9 mouse cellular contexts compared by ENCODE assay signal in genomic region chr5:144753041-144753440, GRCm38 (mm10). TPM values are rescaled to one million over a fixed set of nuclear protein-coding genes. Genes with fewer than 3 reads are reported as not detected.
DNase-seq lines count a peak whose midpoint lies in the region; ATAC-seq and TF ChIP-seq lines count a peak whose summit lies in the region.
"Had no signal": no experiment of that assay in that cellular context is flagged by ENCODE, and none has a peak within 500 bp of the region (broad histone marks: within the 10 kb centered on the region; RNA-seq: fewer than 3 reads in every experiment).

No protein-coding gene starts in this region.

- dilution Hi-C loops in CH12.LX (cut with MboI; ENCODE audit: extremely low pct_ligation_motif_present, extremely low pct_unique_long_range_greater_than_20kb, low sequenced_read_pairs) = no loop called here

- in situ Hi-C loops in CH12.LX (cut with MboI; ENCODE audit: low pct_ligation_motif_present, low pct_unique_long_range_greater_than_20kb, low sequenced_read_pairs) = no loop called here

- peak; percentile 35 to 66; a peak in 3 of 4 replicates for TF ChIP-seq CTCF in CH12.LX (conservative IDR thresholded peaks at IDR 0.05 in 1 of 2, IDR thresholded peaks at IDR 0.05 in 1 of 2; ENCODE audit: low read depth in 2 of 2, low read length in 2 of 2)
- TF ChIP-seq CTCF in cerebellum, adult 2 months (IDR thresholded peaks at IDR 0.05; ENCODE audit: borderline replicate concordance, insufficient read depth, low read depth, low read length) = peak; percentile 40; the same call in 1 of the 2 replicates
- TF ChIP-seq CTCF in hindbrain, postnatal 0 days (IDR thresholded peaks at IDR 0.05; ENCODE audit: low read depth) = peak; percentile 72

- H3K9me3 ChIP-seq in hindbrain, embryonic 10.5 days = no peaks in the 10 kb centered on the region
- no peaks in the 10 kb centered on the region for H3K9me3 ChIP-seq in hindbrain, embryonic 13.5 days
- H3K9me3 ChIP-seq in CH12.LX (replicated peaks; ENCODE audit: low read length) = peaks cover 6% of the 10 kb centered on the region
- H3K9me3 ChIP-seq in hindbrain, postnatal 0 days (ENCODE audit: low read length) = no peaks in the 10 kb centered on the region
- H3K9me3 ChIP-seq: liver, embryonic 15.5 days had no signal

- no peak overlapping the region for H3K9ac ChIP-seq in hindbrain, embryonic 13.5 days
- H3K9ac ChIP-seq in CH12.LX (ENCODE audit: insufficient read depth, low read depth) = no peak overlapping the region
- no peak overlapping the region for H3K9ac ChIP-seq in hindbrain, postnatal 0 days (replicated peaks; ENCODE audit: low read length)
- H3K9ac ChIP-seq: liver, embryonic 15.5 days had no signal

- TF ChIP-seq RAD21 in CH12.LX (IDR thresholded peaks at IDR 0.05; ENCODE audit: low read depth, low read length) = peak; percentile 45

- no peak overlapping the region for H3K27ac ChIP-seq in hindbrain, embryonic 10.5 days
- H3K27ac ChIP-seq in hindbrain, embryonic 13.5 days = no peak overlapping the region
- no peak overlapping the region for H3K27ac ChIP-seq in CH12.LX (ENCODE audit: insufficient read depth, low read depth)
- H3K27ac ChIP-seq in cerebellum, adult 2 months (ENCODE audit: insufficient read depth, low read length) = no peak overlapping the region
- H3K27ac ChIP-seq in hindbrain, postnatal 0 days = no peak overlapping the region
- H3K27ac ChIP-seq: liver, embryonic 15.5 days had no signal

- no peaks in the 10 kb centered on the region for H3K79me2 ChIP-seq in CH12.LX (replicated peaks; ENCODE audit: control insufficient read depth, extremely low read depth, insufficient read depth, poor library complexity, severe bottlenecking)

- H3K4me3 ChIP-seq in hindbrain, embryonic 10.5 days = no peak overlapping the region
- no peak overlapping the region for H3K4me3 ChIP-seq in hindbrain, embryonic 13.5 days
- no peak overlapping the region for H3K4me3 ChIP-seq in CH12.LX (replicated peaks in 1 of 3; ENCODE audit: low read depth in 2 of 3, low read length in 2 of 3, poor library complexity in 1 of 3)
- no peak overlapping the region for H3K4me3 ChIP-seq in cerebellum, adult 2 months (replicated peaks; ENCODE audit: insufficient read depth, low read depth, low read length)
- no peak overlapping the region for H3K4me3 ChIP-seq in hindbrain, postnatal 0 days (ENCODE audit: low read length)
- H3K4me3 ChIP-seq: liver, embryonic 15.5 days had no signal

- H3K4me2 ChIP-seq in hindbrain, embryonic 13.5 days = no peak overlapping the region
- H3K4me2 ChIP-seq in CH12.LX (ENCODE audit: insufficient read depth, low read depth, poor library complexity, severe bottlenecking) = peak overlapping the region; percentile 69; the same call in 1 of the 2 replicates
- H3K4me2 ChIP-seq in hindbrain, postnatal 0 days (ENCODE audit: low read depth, low read length) = no peak overlapping the region
- H3K4me2 ChIP-seq: liver, embryonic 15.5 days had no signal

- no peak for ATAC-seq in hindbrain, embryonic 13.5 days (ENCODE audit: low FRiP score)
- 0 out of 2 replicates have a peak, but pooled peaks have one; percentile 43 for ATAC-seq in hindbrain, postnatal 0 days
- ATAC-seq in neutrophil, adult 5-6 weeks (ENCODE audit: extremely low read depth, insufficient number of reproducible peaks, low FRiP score, poor library complexity, severe bottlenecking) = peak; percentile 74

- WGBS in hindbrain, embryonic 10.5 days = 69% methylated on average over 7 of the region's 7 CpGs
- 72% methylated on average over 6 of the region's 7 CpGs for WGBS in hindbrain, embryonic 13.5 days
- 63% methylated on average over 7 of the region's 7 CpGs for WGBS in cerebellum, adult 2 months
- WGBS in hindbrain, postnatal 0 days = 64% methylated on average over 7 of the region's 7 CpGs

- H3K36me3 ChIP-seq in hindbrain, embryonic 10.5 days = no peaks in the 10 kb centered on the region
- peaks cover 49% of the 10 kb centered on the region for H3K36me3 ChIP-seq in hindbrain, embryonic 13.5 days
- no peaks in the 10 kb centered on the region for H3K36me3 ChIP-seq in CH12.LX (replicated peaks in 1 of 2; ENCODE audit: control insufficient read depth in 1 of 2, insufficient read depth in 1 of 2, low read length in 1 of 2)
- 0 out of 2 replicates have a peak, but pooled peaks cover 5% of the 10 kb centered on the region for H3K36me3 ChIP-seq in hindbrain, postnatal 0 days (ENCODE audit: insufficient read depth, low read length)
- H3K36me3 ChIP-seq: liver, embryonic 15.5 days had no signal

- no peak for TF ChIP-seq POLR2A in CH12.LX (IDR thresholded peaks at IDR 0.05; ENCODE audit: low read depth, low read length)
- no peak for TF ChIP-seq POLR2A in cerebellum, adult 2 months (IDR thresholded peaks at IDR 0.05; ENCODE audit: borderline replicate concordance, insufficient read depth, low read length)

- H3K27me3 ChIP-seq in hindbrain, embryonic 10.5 days (ENCODE audit: insufficient read depth, poor library complexity, severe bottlenecking) = no peaks in the 10 kb centered on the region
- no peaks in the 10 kb centered on the region for H3K27me3 ChIP-seq in hindbrain, embryonic 13.5 days
- H3K27me3 ChIP-seq in CH12.LX (replicated peaks) = peaks cover 29% of the 10 kb centered on the region
- H3K27me3 ChIP-seq in cerebellum, adult 2 months (ENCODE audit: control insufficient read depth, insufficient read depth, low read length) = no peaks in the 10 kb centered on the region
- H3K27me3 ChIP-seq in hindbrain, postnatal 0 days (ENCODE audit: insufficient read depth, low read length) = no peaks in the 10 kb centered on the region
- H3K27me3 ChIP-seq: liver, embryonic 15.5 days had no signal

- no peak for TF ChIP-seq EP300 in CH12.LX (IDR thresholded peaks at IDR 0.05; ENCODE audit: low read length)

- peaks cover 11% of the 10 kb centered on the region for H3K4me1 ChIP-seq in hindbrain, embryonic 10.5 days (replicated peaks)
- peaks cover 13% of the 10 kb centered on the region for H3K4me1 ChIP-seq in hindbrain, embryonic 13.5 days (replicated peaks)
- peaks cover 6 to 8% of the 10 kb centered on the region in 2 experiments for H3K4me1 ChIP-seq in CH12.LX (ENCODE audit: control insufficient read depth in 1 of 2, insufficient read depth in 2 of 2)
- peaks cover 5% of the 10 kb centered on the region for H3K4me1 ChIP-seq in cerebellum, adult 2 months (ENCODE audit: control insufficient read depth, insufficient read depth, low read length)
- no peaks in the 10 kb centered on the region for H3K4me1 ChIP-seq in hindbrain, postnatal 0 days (ENCODE audit: insufficient read depth, low read length)
- H3K4me1 ChIP-seq: liver, embryonic 15.5 days had no signal

- intact Hi-C loops in left cerebral cortex, postnatal 14 days (cut with DNase I) = no loop called here

- peak; percentile 31 for DNase-seq in hindbrain, embryonic 10.5 days (ENCODE audit: low spot score)
- DNase-seq in CH12.LX (ENCODE audit: extremely low read depth) = peak; percentile 69
- peak; percentile 65 to 69 for DNase-seq in cerebellum, adult 2 months
- peak; percentile 68 for DNase-seq in hindbrain, postnatal 0 days (ENCODE audit: low spot score)
- DNase-seq in left cerebral cortex, postnatal 14 days (ENCODE audit: low spot score in 2 of 2) = peak; percentile 85 to 92
- no peak for DNase-seq in gastrocnemius, postnatal 10 days

TF ChIP-seq in CH12.LX, 34 proteins besides CTCF, POLR2A, EP300 and RAD21:
- TF ChIP-seq USF2 (conservative IDR thresholded peaks at IDR 0.05; ENCODE audit: low read depth, low read length) = no peak
- peak; percentile 28; the same call in 1 of the 2 replicates for TF ChIP-seq SMC3 (IDR thresholded peaks at IDR 0.05; ENCODE audit: low read depth, low read length)
- TF ChIP-seq TCF12 (IDR thresholded peaks at IDR 0.05; ENCODE audit: low read depth, low read length) = no peak
- TF ChIP-seq HCFC1 (IDR thresholded peaks at IDR 0.05; ENCODE audit: low read depth, low read length) = 0 out of 2 replicates have a peak, but pooled peaks have one; percentile 6
- no peak for TF ChIP-seq MAZ (IDR thresholded peaks at IDR 0.05; ENCODE audit: low read depth, low read length)
- TF ChIP-seq KAT2A (IDR thresholded peaks at IDR 0.05; ENCODE audit: insufficient replicate concordance, low read length) = no peak
- no peak for TF ChIP-seq ETS1 (conservative IDR thresholded peaks at IDR 0.05; ENCODE audit: low read depth, low read length)
- no peak for TF ChIP-seq NELFE (IDR thresholded peaks at IDR 0.05; ENCODE audit: low read depth, low read length)
- TF ChIP-seq MXI1 (IDR thresholded peaks at IDR 0.05; ENCODE audit: low read depth, low read length) = no peak
- no peak for TF ChIP-seq ZC3H11A (IDR thresholded peaks at IDR 0.05; ENCODE audit: low read depth, low read length)
- no peak for TF ChIP-seq MEF2A (IDR thresholded peaks at IDR 0.05; ENCODE audit: borderline replicate concordance, low read depth, low read length)

RNA-seq across cellular contexts. Expression of gene Tmem130, which starts 8.6 kb away (rescaled TPM):
- 1.6 and 13.8 TPM in 2 replicates for polyA plus RNA-seq in hindbrain, embryonic 10.5 days (2016; fragmentation: Nextera tagmentation; extraction: Ambion mirVana)
- 196 and 224 TPM in 2 replicates for polyA plus RNA-seq in hindbrain, embryonic 13.5 days (2015; fragmentation: Nextera tagmentation; extraction: Ambion mirVana)
- total RNA-seq in CH12.LX (2012; rRNA removed) = not detected in 2 replicates
- not detected in 2 replicates for total RNA-seq in CH12.LX (2014; rRNA removed)
- 0.20 TPM in 1 of 2 replicates, not detected in the other for polyA plus RNA-seq in CH12.LX (2012; ENCODE audit: insufficient read length, low read depth)
- polyA plus RNA-seq in cerebellum, adult 2 months (2012; rRNA removed) = 159 and 178 TPM in 2 replicates
- 310 and 321 TPM in 2 replicates for total RNA-seq in hindbrain, postnatal 0 days (2014; rRNA removed)
- 412 and 459 TPM in 2 replicates for polyA plus RNA-seq in hindbrain, postnatal 0 days (2015; fragmentation: Nextera tagmentation; extraction: Ambion mirVana)
- 100 to 1,000 TPM; 155 to 183 TPM for total RNA-seq in left cerebral cortex, postnatal 14 days (2021)
- not detected in 2 replicates for total RNA-seq in neutrophil, adult 5-6 weeks (2017)
- total RNA-seq in gastrocnemius, postnatal 10 days (2021) = under 1 TPM; 0.14 to 0.45 TPM

RNA-seq across cellular contexts. Expression of gene Trrap, which starts 14.5 kb away (rescaled TPM):
- 80.3 and 80.7 TPM in 2 replicates for polyA plus RNA-seq in hindbrain, embryonic 10.5 days (2016; fragmentation: Nextera tagmentation; extraction: Ambion mirVana)
- 72.1 and 72.8 TPM in 2 replicates for polyA plus RNA-seq in hindbrain, embryonic 13.5 days (2015; fragmentation: Nextera tagmentation; extraction: Ambion mirVana)
- total RNA-seq in CH12.LX (2012; rRNA removed) (55.0 and 55.4 TPM in 2 replicates), CH12.LX (2014; rRNA removed) (15.3 and 18.2 TPM in 2 replicates)
- 69.7 and 77.0 TPM in 2 replicates for polyA plus RNA-seq in CH12.LX (2012; ENCODE audit: insufficient read length, low read depth)
- polyA plus RNA-seq in cerebellum, adult 2 months (2012; rRNA removed) = 128 and 130 TPM in 2 replicates
- 149 and 156 TPM in 2 replicates for total RNA-seq in hindbrain, postnatal 0 days (2014; rRNA removed)
- polyA plus RNA-seq in hindbrain, postnatal 0 days (2015; fragmentation: Nextera tagmentation; extraction: Ambion mirVana) = 58.4 and 61.2 TPM in 2 replicates
- 100 to 1,000 TPM; 164 to 166 TPM for total RNA-seq in left cerebral cortex, postnatal 14 days (2021)
- 80.4 and 88.1 TPM in 2 replicates for total RNA-seq in neutrophil, adult 5-6 weeks (2017)
- 10 to 100 TPM; 42.3 to 59.6 TPM for total RNA-seq in gastrocnemius, postnatal 10 days (2021)

Comparison
In these comparisons a context has a peak if more than half of its experiments do, and no peak if none do; other contexts are left out.
1. RNA of gene Tmem130, which starts 8.6 kb away (total RNA-seq): 310 to 321 TPM in hindbrain, postnatal 0 days and 155 to 183 TPM in left cerebral cortex, postnatal 14 days; 0.14 to 0.45 TPM in gastrocnemius, postnatal 10 days, not detected in CH12.LX and not detected in neutrophil, adult 5-6 weeks; every median in the first group is over 100 times any median in the second.
2. Peak in every context shown above with its lines, with median percentiles within 50 percentile points of each other: CTCF ChIP-seq.